Comparison of ENCODE assay signal across 24 mouse cellular contexts in the genomic region with DNA sequence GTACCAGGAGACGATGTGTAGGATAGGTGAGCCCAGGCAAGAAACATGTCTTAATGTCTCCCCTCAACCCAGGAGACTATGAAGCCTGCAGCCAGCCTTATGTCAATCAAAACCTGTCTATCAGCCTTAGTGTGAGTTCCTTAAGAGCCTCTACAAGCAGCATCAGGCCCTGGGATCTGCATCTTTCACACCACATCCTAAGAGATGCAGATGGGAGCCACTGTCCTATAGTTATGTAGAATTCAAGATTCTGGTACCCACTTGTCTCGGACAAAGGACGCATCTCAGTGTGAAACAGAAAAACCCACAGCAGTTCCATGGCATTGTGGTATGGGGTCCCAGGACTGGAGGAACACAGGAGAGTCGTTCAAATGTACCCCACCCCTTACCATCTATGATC. TPM values are rescaled to one million over a fixed set of nuclear protein-coding genes. Genes with fewer than 3 reads are reported as not detected.
DNase-seq lines count a peak whose midpoint lies in the region; ATAC-seq and TF ChIP-seq lines count a peak whose summit lies in the region.
"Had no signal": no experiment of that assay in that cellular context is flagged by ENCODE, and none has a peak within 500 bp of the region (broad histone marks: within the 10 kb centered on the region; RNA-seq: fewer than 3 reads in every experiment).

No protein-coding gene starts in this region.

- WGBS in forebrain, embryonic 10.5 days = 84% methylated on average over 4 of the region's 4 CpGs
- 80% methylated on average over 4 of the region's 4 CpGs for WGBS in forebrain, postnatal 0 days
- 70% methylated on average over 4 of the region's 4 CpGs for WGBS in lung, postnatal 0 days
- 89% methylated on average over 4 of the region's 4 CpGs for WGBS in limb, embryonic 10.5 days

- peaks cover 20% of the 10 kb centered on the region; the same call in 1 of the 2 replicates for H3K4me1 ChIP-seq in forebrain, embryonic 10.5 days
- H3K4me1 ChIP-seq in forebrain, postnatal 0 days (ENCODE audit: insufficient read depth) = no peaks in the 10 kb centered on the region
- H3K4me1 ChIP-seq in lung, postnatal 0 days (ENCODE audit: insufficient read depth, low read depth, low read length) = no peaks in the 10 kb centered on the region
- peaks cover 16% of the 10 kb centered on the region for H3K4me1 ChIP-seq in limb, embryonic 10.5 days

- no peak for ATAC-seq in forebrain, postnatal 0 days
- no peak for ATAC-seq in lung, postnatal 0 days
- ATAC-seq: forebrain, embryonic 14.5 days; Patski had no signal

- no peak for TF ChIP-seq CTCF in forebrain, postnatal 0 days (IDR thresholded peaks at IDR 0.05; ENCODE audit: low read depth)
- no peak for TF ChIP-seq CTCF in lung, postnatal 0 days (IDR thresholded peaks at IDR 0.05)

- H3K4me3 ChIP-seq in forebrain, embryonic 10.5 days = no peak overlapping the region
- no peak overlapping the region for H3K4me3 ChIP-seq in forebrain, postnatal 0 days (ENCODE audit: low read depth, low read length)
- no peak overlapping the region for H3K4me3 ChIP-seq in lung, postnatal 0 days (ENCODE audit: low read depth, low read length)
- no peak overlapping the region for H3K4me3 ChIP-seq in limb, embryonic 10.5 days
- H3K4me3 ChIP-seq: heart, embryonic 13.5 days; hindbrain, embryonic 15.5 days had no signal

- H3K4me2 ChIP-seq in forebrain, postnatal 0 days (ENCODE audit: low read depth) = no peak overlapping the region
- no peak overlapping the region for H3K4me2 ChIP-seq in lung, postnatal 0 days (replicated peaks; ENCODE audit: low read depth, low read length)
- H3K4me2 ChIP-seq: heart, embryonic 13.5 days; hindbrain, embryonic 15.5 days had no signal

- H3K36me3 ChIP-seq in forebrain, embryonic 10.5 days (replicated peaks) = no peaks in the 10 kb centered on the region
- H3K36me3 ChIP-seq in forebrain, postnatal 0 days (ENCODE audit: insufficient read depth) = no peaks in the 10 kb centered on the region
- H3K36me3 ChIP-seq in lung, postnatal 0 days (ENCODE audit: insufficient read depth, low read length) = no peaks in the 10 kb centered on the region
- no peaks in the 10 kb centered on the region for H3K36me3 ChIP-seq in limb, embryonic 10.5 days
- H3K36me3 ChIP-seq: heart, embryonic 13.5 days; hindbrain, embryonic 15.5 days had no signal

- TF ChIP-seq EP300 in lung, postnatal 0 days (IDR thresholded peaks at IDR 0.05) = no peak

- DNase-seq in forebrain, embryonic 10.5 days (ENCODE audit: extremely low spot score, low spot score) = no peak
- no peak for DNase-seq in forebrain, postnatal 0 days
- no peak for DNase-seq in lung, postnatal 0 days (ENCODE audit: low spot score)
- DNase-seq in lung, postnatal 10 days = no peak
- DNase-seq in ES-CJ7 (ENCODE audit: low read depth, low spot score) = peak; percentile 63
- DNase-seq in limb, embryonic 10.5 days (ENCODE audit: low spot score) = no peak
- no peak for DNase-seq in cerebellum, adult 11-12 months
- no peak for DNase-seq in urinary bladder, postnatal 25 days (ENCODE audit: low spot score)
- DNase-seq: adrenal gland, adult 8-10 months; cerebellum, adult 11 months; cerebellum, adult 9-10 months; cerebellum, postnatal 25 days; gastrocnemius, postnatal 36 days; heart, adult 11 months; heart, postnatal 36 days had no signal

- H3K27ac ChIP-seq in forebrain, embryonic 10.5 days = 0 out of 2 replicates have a peak overlapping the region, but pooled peaks have one; percentile 35
- no peak overlapping the region for H3K27ac ChIP-seq in forebrain, postnatal 0 days (ENCODE audit: low read depth, low read length)
- H3K27ac ChIP-seq in lung, postnatal 0 days (ENCODE audit: low read length) = peak overlapping the region; percentile 89
- peak overlapping the region; percentile 38; the same call in 1 of the 2 replicates for H3K27ac ChIP-seq in limb, embryonic 10.5 days
- H3K27ac ChIP-seq: heart, embryonic 13.5 days; hindbrain, embryonic 15.5 days had no signal

- H3K9me3 ChIP-seq in forebrain, embryonic 10.5 days = no peaks in the 10 kb centered on the region
- no peaks in the 10 kb centered on the region for H3K9me3 ChIP-seq in forebrain, postnatal 0 days (ENCODE audit: low read length)
- H3K9me3 ChIP-seq in lung, postnatal 0 days (ENCODE audit: low read length) = no peaks in the 10 kb centered on the region
- H3K9me3 ChIP-seq in limb, embryonic 10.5 days (replicated peaks) = no peaks in the 10 kb centered on the region
- H3K9me3 ChIP-seq: heart, embryonic 13.5 days; hindbrain, embryonic 15.5 days had no signal

- H3K27me3 ChIP-seq in forebrain, embryonic 10.5 days (ENCODE audit: poor library complexity, severe bottlenecking) = 0 out of 2 replicates have a peak, but pooled peaks cover 7% of the 10 kb centered on the region
- no peaks in the 10 kb centered on the region for H3K27me3 ChIP-seq in forebrain, postnatal 0 days (ENCODE audit: insufficient read depth, low read length)
- H3K27me3 ChIP-seq in lung, postnatal 0 days (replicated peaks; ENCODE audit: insufficient read depth, low read length) = no peaks in the 10 kb centered on the region
- no peaks in the 10 kb centered on the region for H3K27me3 ChIP-seq in limb, embryonic 10.5 days (ENCODE audit: low read depth, poor library complexity, severe bottlenecking)
- H3K27me3 ChIP-seq: hindbrain, embryonic 15.5 days; Patski had no signal

- H3K9ac ChIP-seq in forebrain, postnatal 0 days = no peak overlapping the region
- no peak overlapping the region for H3K9ac ChIP-seq in lung, postnatal 0 days (replicated peaks; ENCODE audit: low read depth)
- H3K9ac ChIP-seq: heart, embryonic 13.5 days; hindbrain, embryonic 15.5 days had no signal

RNA-seq across cellular contexts. Expression of a gene that starts 0.9 kb away (rescaled TPM):
- polyA plus RNA-seq in forebrain, embryonic 10.5 days (2016; fragmentation: Nextera tagmentation; extraction: Ambion mirVana) = not detected in 2 replicates
- 2.1 and 4.0 TPM in 2 replicates for total RNA-seq in forebrain, postnatal 0 days (2014; rRNA removed)
- polyA plus RNA-seq in forebrain, postnatal 0 days (2015; fragmentation: Nextera tagmentation; extraction: Ambion mirVana) = 0.97 and 1.3 TPM in 2 replicates
- polyA plus RNA-seq in lung, postnatal 0 days (2015; fragmentation: Nextera tagmentation; extraction: Ambion mirVana) = 584 and 630 TPM in 2 replicates
- polyA plus RNA-seq in limb, embryonic 10.5 days (2016; fragmentation: Nextera tagmentation; extraction: Ambion mirVana) = 0.98 TPM in 1 of 2 replicates, not detected in the other
- polyA plus RNA-seq: hindbrain, embryonic 15.5 days had no signal

RNA-seq across cellular contexts. Expression of a gene that starts 18.5 kb away (rescaled TPM):
- polyA plus RNA-seq in forebrain, embryonic 10.5 days (2016; fragmentation: Nextera tagmentation; extraction: Ambion mirVana) = 24.9 and 26.1 TPM in 2 replicates
- 31.0 and 35.0 TPM in 2 replicates for total RNA-seq in forebrain, postnatal 0 days (2014; rRNA removed)
- 30.4 and 30.8 TPM in 2 replicates for polyA plus RNA-seq in forebrain, postnatal 0 days (2015; fragmentation: Nextera tagmentation; extraction: Ambion mirVana)
- polyA plus RNA-seq in lung, postnatal 0 days (2015; fragmentation: Nextera tagmentation; extraction: Ambion mirVana) = 23.8 and 24.1 TPM in 2 replicates
- polyA plus RNA-seq in limb, embryonic 10.5 days (2016; fragmentation: Nextera tagmentation; extraction: Ambion mirVana) = 21.2 and 26.8 TPM in 2 replicates

RNA-seq across cellular contexts. Expression of a gene that starts 19.2 kb away (rescaled TPM):
- not detected in 2 replicates for polyA plus RNA-seq in forebrain, embryonic 10.5 days (2016; fragmentation: Nextera tagmentation; extraction: Ambion mirVana)
- total RNA-seq in forebrain, postnatal 0 days (2014; rRNA removed) = 0.10 TPM in 1 of 2 replicates, not detected in the other
- polyA plus RNA-seq in forebrain, postnatal 0 days (2015; fragmentation: Nextera tagmentation; extraction: Ambion mirVana) = not detected in 2 replicates
- 1.0 and 1.9 TPM in 2 replicates for polyA plus RNA-seq in lung, postnatal 0 days (2015; fragmentation: Nextera tagmentation; extraction: Ambion mirVana)
- not detected in 2 replicates for polyA plus RNA-seq in limb, embryonic 10.5 days (2016; fragmentation: Nextera tagmentation; extraction: Ambion mirVana)
- total RNA-seq: adrenal gland, postnatal 4 days; gastrocnemius, adult 8-10 months; gastrocnemius, postnatal 36 days; heart, postnatal 36 days had no signal
- polyA plus RNA-seq: brain, embryonic 14.5 days; forebrain, embryonic 14.5 days; heart, embryonic 13.5 days; heart, postnatal 0 days; hindbrain, embryonic 11.5 days; hindbrain, embryonic 15.5 days; Patski had no signal

RNA-seq across cellular contexts. Expression of a gene that starts 27.6 kb away (rescaled TPM):
- 22.0 and 24.2 TPM in 2 replicates for polyA plus RNA-seq in forebrain, embryonic 10.5 days (2016; fragmentation: Nextera tagmentation; extraction: Ambion mirVana)
- 6.5 and 8.0 TPM in 2 replicates for total RNA-seq in forebrain, postnatal 0 days (2014; rRNA removed)
- polyA plus RNA-seq in forebrain, postnatal 0 days (2015; fragmentation: Nextera tagmentation; extraction: Ambion mirVana) = 30.0 and 30.7 TPM in 2 replicates
- polyA plus RNA-seq in lung, postnatal 0 days (2015; fragmentation: Nextera tagmentation; extraction: Ambion mirVana) = 15.2 and 18.1 TPM in 2 replicates
- 24.8 and 27.0 TPM in 2 replicates for polyA plus RNA-seq in limb, embryonic 10.5 days (2016; fragmentation: Nextera tagmentation; extraction: Ambion mirVana)

RNA-seq across cellular contexts. Expression of a gene that starts 27.9 kb away (rescaled TPM):
- polyA plus RNA-seq in forebrain, embryonic 10.5 days (2016; fragmentation: Nextera tagmentation; extraction: Ambion mirVana) = 64.0 and 74.5 TPM in 2 replicates
- 2.2 and 3.7 TPM in 2 replicates for total RNA-seq in forebrain, postnatal 0 days (2014; rRNA removed)
- polyA plus RNA-seq in forebrain, postnatal 0 days (2015; fragmentation: Nextera tagmentation; extraction: Ambion mirVana) = 2.3 and 3.3 TPM in 2 replicates
- polyA plus RNA-seq in lung, postnatal 0 days (2015; fragmentation: Nextera tagmentation; extraction: Ambion mirVana) = 1.6 and 2.6 TPM in 2 replicates
- 68.5 and 71.9 TPM in 2 replicates for polyA plus RNA-seq in limb, embryonic 10.5 days (2016; fragmentation: Nextera tagmentation; extraction: Ambion mirVana)

Comparison
In these comparisons a context has a peak if more than half of its experiments do, and no peak if none do; other contexts are left out.
1. RNA of a gene that starts 0.9 kb away (polyA plus RNA-seq): 584 to 630 TPM in lung, postnatal 0 days; 0.97 to 1.3 TPM in forebrain, postnatal 0 days, not detected in forebrain, embryonic 10.5 days and 0.98 TPM in limb, embryonic 10.5 days; every median in the first group is over 100 times any median in the second.